Mouse (Mus musculus): ENCODE measurements at regions not wholly inside any gene's neighbourhood (a gene's known extent, or its start where the extent isn't known, plus 50 kb on each side); places are given as distances from the start of the nearest gene placed in this dataset.
A peak's percentile ranks its signal among the peaks of the same experiment; 100 is the strongest.

GRCm38 (mm10) chr8:127963625-127964024 lies 394.8 kb upstream of the Nrp1 start:
- H3K9ac ChIP-seq (ENCODE audit: low read length) = no peak overlapping the region
- ATAC-seq (ENCODE audit: insufficient number of reproducible peaks, insufficient read depth, low FRiP score, low read depth) = no peak
- no peak overlapping the region for H3K4me2 ChIP-seq (ENCODE audit: low read length)
- H3K36me3 ChIP-seq (ENCODE audit: control insufficient read depth, insufficient read depth, low read length) = no peaks in the 10 kb centered on the region
- 72% methylated on average over 6 of the region's 6 CpGs for WGBS
- H3K9me3 ChIP-seq (ENCODE audit: control insufficient read depth, low read length) = no peaks in the 10 kb centered on the region
- no peaks in the 10 kb centered on the region for H3K27me3 ChIP-seq (ENCODE audit: control insufficient read depth, insufficient read depth, low read length)
- H3K4me3 ChIP-seq (ENCODE audit: control insufficient read depth in 1 of 2, insufficient read depth in 1 of 2, low read depth in 1 of 2, low read length in 2 of 2) = no peak overlapping the region
- peak overlapping the region in 1 of 2 experiments; percentile 37; a peak in 1 of 4 replicates for H3K27ac ChIP-seq (replicated peaks in 1 of 2; ENCODE audit: control insufficient read depth in 1 of 2, insufficient read depth in 1 of 2, low read depth in 2 of 2, low read length in 2 of 2)
- peaks cover 2 to 8% of the 10 kb centered on the region in 2 experiments; a peak in 2 of 4 replicates for H3K4me1 ChIP-seq (ENCODE audit: control insufficient read depth in 2 of 2, insufficient read depth in 2 of 2, low read length in 2 of 2)

GRCm38 (mm10) chr8:127964801-127965200 lies 393.6 kb upstream of the Nrp1 start:
- no peaks in the 10 kb centered on the region for H3K27me3 ChIP-seq (ENCODE audit: control insufficient read depth, insufficient read depth, low read length)
- no peak overlapping the region for H3K27ac ChIP-seq (replicated peaks in 1 of 2; ENCODE audit: control insufficient read depth in 1 of 2, insufficient read depth in 1 of 2, low read depth in 2 of 2, low read length in 2 of 2)
- no peak overlapping the region for H3K4me2 ChIP-seq (ENCODE audit: low read length)
- no peak for ATAC-seq (ENCODE audit: insufficient number of reproducible peaks, insufficient read depth, low FRiP score, low read depth)
- H3K9me3 ChIP-seq (ENCODE audit: control insufficient read depth, low read length) = no peaks in the 10 kb centered on the region
- H3K36me3 ChIP-seq (ENCODE audit: control insufficient read depth, insufficient read depth, low read length) = no peaks in the 10 kb centered on the region
- H3K4me1 ChIP-seq (ENCODE audit: control insufficient read depth in 2 of 2, insufficient read depth in 2 of 2, low read length in 2 of 2) = peaks cover 0 to 8% of the 10 kb centered on the region in 2 experiments; a peak in 1 of 4 replicates
- H3K4me3 ChIP-seq (ENCODE audit: control insufficient read depth in 1 of 2, insufficient read depth in 1 of 2, low read depth in 1 of 2, low read length in 2 of 2) = no peak overlapping the region
- no peak overlapping the region for H3K9ac ChIP-seq (ENCODE audit: low read length)

GRCm38 (mm10) chr8:127965341-127965740 lies 393.1 kb upstream of the Nrp1 start:
- ATAC-seq (ENCODE audit: insufficient number of reproducible peaks, insufficient read depth, low FRiP score, low read depth) = no peak
- H3K4me1 ChIP-seq (ENCODE audit: control insufficient read depth in 2 of 2, insufficient read depth in 2 of 2, low read length in 2 of 2) = peaks cover 0 to 8% of the 10 kb centered on the region in 2 experiments; a peak in 1 of 4 replicates
- no peaks in the 10 kb centered on the region for H3K9me3 ChIP-seq (ENCODE audit: control insufficient read depth, low read length)
- no peaks in the 10 kb centered on the region for H3K27me3 ChIP-seq (ENCODE audit: control insufficient read depth, insufficient read depth, low read length)
- no peak overlapping the region for H3K4me2 ChIP-seq (ENCODE audit: low read length)
- WGBS = 72% methylated on average over 2 of the region's 2 CpGs
- H3K9ac ChIP-seq (ENCODE audit: low read length) = no peak overlapping the region
- no peak overlapping the region for H3K4me3 ChIP-seq (ENCODE audit: control insufficient read depth in 1 of 2, insufficient read depth in 1 of 2, low read depth in 1 of 2, low read length in 2 of 2)
- no peak overlapping the region for H3K27ac ChIP-seq (replicated peaks in 1 of 2; ENCODE audit: control insufficient read depth in 1 of 2, insufficient read depth in 1 of 2, low read depth in 2 of 2, low read length in 2 of 2)
- H3K36me3 ChIP-seq (ENCODE audit: control insufficient read depth, insufficient read depth, low read length) = no peaks in the 10 kb centered on the region

- ATAC-seq (ENCODE audit: insufficient number of reproducible peaks, insufficient read depth, low FRiP score, low read depth) = no peak
Observed at GRCm38 (mm10) chr8:127968026-127968425, 390.4 kb upstream of the Nrp1 start.

GRCm38 (mm10) chr8:127973194-127973593 lies 385.2 kb upstream of the Nrp1 start:
- no peak for ATAC-seq (ENCODE audit: insufficient number of reproducible peaks, insufficient read depth, low FRiP score, low read depth)
- no peak overlapping the region for H3K9ac ChIP-seq (ENCODE audit: low read length)
- H3K4me3 ChIP-seq (ENCODE audit: control insufficient read depth in 1 of 2, insufficient read depth in 1 of 2, low read depth in 1 of 2, low read length in 2 of 2) = no peak overlapping the region
- no peaks in the 10 kb centered on the region for H3K36me3 ChIP-seq (ENCODE audit: control insufficient read depth, insufficient read depth, low read length)
- H3K27ac ChIP-seq (replicated peaks in 1 of 2; ENCODE audit: control insufficient read depth in 1 of 2, insufficient read depth in 1 of 2, low read depth in 2 of 2, low read length in 2 of 2) = no peak overlapping the region
- no peak overlapping the region for H3K4me2 ChIP-seq (ENCODE audit: low read length)
- H3K27me3 ChIP-seq (ENCODE audit: control insufficient read depth, insufficient read depth, low read length) = no peaks in the 10 kb centered on the region
- no peaks in the 10 kb centered on the region for H3K9me3 ChIP-seq (ENCODE audit: control insufficient read depth, low read length)
- 97% methylated on average over 2 of the region's 2 CpGs for WGBS
- H3K4me1 ChIP-seq (ENCODE audit: control insufficient read depth in 2 of 2, insufficient read depth in 2 of 2, low read length in 2 of 2) = no peaks in the 10 kb centered on the region

More at GRCm38 (mm10) chr8:127968026-127968425, 390.4 kb upstream of the Nrp1 start:
- Histone ChIP-seq H3K27me3 (ENCODE audit: control insufficient read depth, insufficient read depth, low read length) (no peaks in the 10 kb centered on the region), H3K4me3 (ENCODE audit: control insufficient read depth in 1 of 2, insufficient read depth in 1 of 2, low read depth in 1 of 2, low read length in 2 of 2) (no peak overlapping the region), H3K4me2 (ENCODE audit: low read length) (no peak overlapping the region), H3K9me3 (ENCODE audit: control insufficient read depth, low read length) (no peaks in the 10 kb centered on the region), H3K9ac (ENCODE audit: low read length) (no peak overlapping the region), H3K27ac (replicated peaks in 1 of 2; ENCODE audit: control insufficient read depth in 1 of 2, insufficient read depth in 1 of 2, low read depth in 2 of 2, low read length in 2 of 2) (no peak overlapping the region), H3K4me1 (ENCODE audit: control insufficient read depth in 2 of 2, insufficient read depth in 2 of 2, low read length in 2 of 2) (peaks cover 0 to 5% of the 10 kb centered on the region in 2 experiments; a peak in 1 of 4 replicates), H3K36me3 (ENCODE audit: control insufficient read depth, insufficient read depth, low read length) (no peaks in the 10 kb centered on the region)
- WGBS = 85% methylated on average over 2 of the region's 2 CpGs

GRCm38 (mm10) chr8:127977746-127978145 lies 380.7 kb upstream of the Nrp1 start:
- Histone ChIP-seq H3K4me2 (ENCODE audit: low read length) (no peak overlapping the region), H3K9ac (ENCODE audit: low read length) (no peak overlapping the region), H3K27ac (replicated peaks in 1 of 2; ENCODE audit: control insufficient read depth in 1 of 2, insufficient read depth in 1 of 2, low read depth in 2 of 2, low read length in 2 of 2) (no peak overlapping the region), H3K36me3 (ENCODE audit: control insufficient read depth, insufficient read depth, low read length) (no peaks in the 10 kb centered on the region), H3K4me1 (ENCODE audit: control insufficient read depth in 2 of 2, insufficient read depth in 2 of 2, low read length in 2 of 2) (no peaks in the 10 kb centered on the region), H3K27me3 (ENCODE audit: control insufficient read depth, insufficient read depth, low read length) (no peaks in the 10 kb centered on the region), H3K9me3 (ENCODE audit: control insufficient read depth, low read length) (no peaks in the 10 kb centered on the region), H3K4me3 (ENCODE audit: control insufficient read depth in 1 of 2, insufficient read depth in 1 of 2, low read depth in 1 of 2, low read length in 2 of 2) (no peak overlapping the region)
- ATAC-seq (ENCODE audit: insufficient number of reproducible peaks, insufficient read depth, low FRiP score, low read depth) = no peak
- WGBS = 53% methylated on average over 2 of the region's 2 CpGs

GRCm38 (mm10) chr8:127979180-127980030 lies 379.0 kb upstream of the Nrp1 start:
- no peaks in the 10 kb centered on the region for H3K9me3 ChIP-seq (ENCODE audit: control insufficient read depth, low read length)
- ATAC-seq (ENCODE audit: insufficient number of reproducible peaks, insufficient read depth, low FRiP score, low read depth) = no peak
- H3K4me1 ChIP-seq (ENCODE audit: control insufficient read depth in 2 of 2, insufficient read depth in 2 of 2, low read length in 2 of 2) = no peaks in the 10 kb centered on the region
- no peaks in the 10 kb centered on the region for H3K36me3 ChIP-seq (ENCODE audit: control insufficient read depth, insufficient read depth, low read length)
- 76% methylated on average over 5 of the region's 5 CpGs for WGBS
- H3K4me2 ChIP-seq (ENCODE audit: low read length) = no peak overlapping the region
- H3K9ac ChIP-seq (ENCODE audit: low read length) = no peak overlapping the region
- no peaks in the 10 kb centered on the region for H3K27me3 ChIP-seq (ENCODE audit: control insufficient read depth, insufficient read depth, low read length)
- no peak overlapping the region for H3K27ac ChIP-seq (replicated peaks in 1 of 2; ENCODE audit: control insufficient read depth in 1 of 2, insufficient read depth in 1 of 2, low read depth in 2 of 2, low read length in 2 of 2)
- H3K4me3 ChIP-seq (ENCODE audit: control insufficient read depth in 1 of 2, insufficient read depth in 1 of 2, low read depth in 1 of 2, low read length in 2 of 2) = no peak overlapping the region
